In genomic region chr10:80385811-80386734, GRCm38 (mm10) we compare ENCODE assay signal across 8 mouse cellular contexts. TPM values are rescaled to one million over a fixed set of nuclear protein-coding genes. Genes with fewer than 3 reads are reported as not detected.
A peak's percentile ranks its signal among the peaks of the same experiment; 100 is the strongest.
DNase-seq lines count a peak whose midpoint lies in the region; ATAC-seq and TF ChIP-seq lines count a peak whose summit lies in the region.

No protein-coding gene starts in this region.

- H3K9me3 ChIP-seq in kidney, embryonic 16.5 days (ENCODE audit: low read length), result no peaks in the 10 kb centered on the region
- no peaks in the 10 kb centered on the region for H3K9me3 ChIP-seq in heart, embryonic 14.5 days (ENCODE audit: control insufficient read depth, low read length)
- H3K9me3 ChIP-seq in liver, embryonic 11.5 days (ENCODE audit: control insufficient read depth, low read length), result no peaks in the 10 kb centered on the region
- no peaks in the 10 kb centered on the region for H3K9me3 ChIP-seq in neural tube, embryonic 14.5 days (ENCODE audit: control insufficient read depth, low read length)

- peaks cover 38% of the 10 kb centered on the region for H3K4me1 ChIP-seq in kidney, embryonic 16.5 days (ENCODE audit: insufficient read depth, low read length)
- peaks cover 4% of the 10 kb centered on the region; the same call in 1 of the 2 replicates for H3K4me1 ChIP-seq in bone marrow, adult 2 months (ENCODE audit: control insufficient read depth, insufficient read depth, low read length)
- peaks cover 23 to 30% of the 10 kb centered on the region in 2 experiments for H3K4me1 ChIP-seq in heart, embryonic 14.5 days (ENCODE audit: control insufficient read depth in 2 of 2, insufficient read depth in 2 of 2, low read length in 2 of 2)
- H3K4me1 ChIP-seq in liver, embryonic 11.5 days (replicated peaks; ENCODE audit: control insufficient read depth, insufficient read depth, low read length), result peaks cover 43% of the 10 kb centered on the region
- H3K4me1 ChIP-seq in neural tube, embryonic 14.5 days (ENCODE audit: control insufficient read depth, insufficient read depth, low read length), result peaks cover 31% of the 10 kb centered on the region

- peak overlapping the region; percentile 99 for H3K9ac ChIP-seq in kidney, embryonic 16.5 days (replicated peaks; ENCODE audit: low read length)
- peak overlapping the region; percentile 96 for H3K9ac ChIP-seq in heart, embryonic 14.5 days (ENCODE audit: low read length)
- H3K9ac ChIP-seq in liver, embryonic 11.5 days (ENCODE audit: low read depth, low read length), result peak overlapping the region; percentile 86
- H3K9ac ChIP-seq in neural tube, embryonic 14.5 days (replicated peaks; ENCODE audit: low read depth, low read length), result peak overlapping the region; percentile 100

- peak; percentile 66 for ATAC-seq in kidney, embryonic 16.5 days (ENCODE audit: low FRiP score, low TSS enrichment)
- peak; percentile 49 for ATAC-seq in heart, embryonic 14.5 days (ENCODE audit: insufficient number of reproducible peaks, insufficient read depth, low FRiP score, low read depth)
- no peak for ATAC-seq in liver, embryonic 11.5 days (replicated peaks; ENCODE audit: low FRiP score)
- peak; percentile 68 for ATAC-seq in neural tube, embryonic 14.5 days (ENCODE audit: low read depth)

- no peak for TF ChIP-seq CTCF in bone marrow, adult 2 months (IDR thresholded peaks at IDR 0.05; ENCODE audit: control insufficient read depth, insufficient read depth, low read length)

- H3K27ac ChIP-seq in kidney, embryonic 16.5 days (ENCODE audit: low read length), result peak overlapping the region; percentile 85
- no peak overlapping the region; the same call in 1 of the 2 replicates for H3K27ac ChIP-seq in bone marrow, adult 2 months (ENCODE audit: control insufficient read depth, insufficient read depth, low read depth, low read length, poor library complexity)
- peak overlapping the region; percentile 85 to 89 for H3K27ac ChIP-seq in heart, embryonic 14.5 days (replicated peaks in 1 of 2; ENCODE audit: control insufficient read depth in 1 of 2, insufficient read depth in 1 of 2, low read depth in 2 of 2, low read length in 2 of 2)
- H3K27ac ChIP-seq in liver, embryonic 11.5 days (ENCODE audit: low read depth, low read length), result peak overlapping the region; percentile 8
- H3K27ac ChIP-seq in neural tube, embryonic 14.5 days (ENCODE audit: low read depth, low read length), result peak overlapping the region; percentile 97

- WGBS in kidney, embryonic 16.5 days, result 1% methylated on average over 34 of the region's 34 CpGs
- WGBS in bone marrow, adult 2 months, result 32% methylated on average over 34 of the region's 34 CpGs
- WGBS in heart, embryonic 14.5 days, result 2% methylated on average over 34 of the region's 34 CpGs
- 8% methylated on average over 34 of the region's 34 CpGs for WGBS in liver, embryonic 11.5 days
- WGBS in neural tube, embryonic 14.5 days, result under 1% methylated on average over 34 of the region's 34 CpGs

- H3K36me3 ChIP-seq in kidney, embryonic 16.5 days (ENCODE audit: insufficient read depth, low read length), result peaks cover 38% of the 10 kb centered on the region
- peaks cover 47% of the 10 kb centered on the region for H3K36me3 ChIP-seq in heart, embryonic 14.5 days (ENCODE audit: control insufficient read depth, insufficient read depth, low read length)
- peaks cover 20% of the 10 kb centered on the region for H3K36me3 ChIP-seq in liver, embryonic 11.5 days (ENCODE audit: control insufficient read depth, insufficient read depth, low read length)
- H3K36me3 ChIP-seq in neural tube, embryonic 14.5 days (ENCODE audit: control insufficient read depth, insufficient read depth, low read length), result peaks cover 36% of the 10 kb centered on the region

- H3K4me3 ChIP-seq in kidney, embryonic 16.5 days (ENCODE audit: low read length), result peak overlapping the region; percentile 79
- H3K4me3 ChIP-seq in bone marrow, adult 2 months (replicated peaks; ENCODE audit: control insufficient read depth, low read depth, low read length), result peak overlapping the region; percentile 37
- H3K4me3 ChIP-seq in heart, embryonic 14.5 days (ENCODE audit: control insufficient read depth in 1 of 2, insufficient read depth in 1 of 2, low read depth in 1 of 2, low read length in 2 of 2), result peak overlapping the region; percentile 63 to 86
- H3K4me3 ChIP-seq in liver, embryonic 11.5 days (ENCODE audit: low read depth, low read length), result peak overlapping the region; percentile 88
- peak overlapping the region; percentile 93 for H3K4me3 ChIP-seq in neural tube, embryonic 14.5 days (ENCODE audit: low read depth, low read length)

- H3K4me2 ChIP-seq in kidney, embryonic 16.5 days (replicated peaks; ENCODE audit: low read depth, low read length), result peak overlapping the region; percentile 90
- H3K4me2 ChIP-seq in heart, embryonic 14.5 days (ENCODE audit: low read length), result peak overlapping the region; percentile 96
- H3K4me2 ChIP-seq in liver, embryonic 11.5 days, result peak overlapping the region; percentile 95
- H3K4me2 ChIP-seq in neural tube, embryonic 14.5 days (ENCODE audit: low read depth, low read length), result peak overlapping the region; percentile 99

- H3K27me3 ChIP-seq in kidney, embryonic 16.5 days (ENCODE audit: insufficient read depth, low read length), result no peaks in the 10 kb centered on the region
- no peaks in the 10 kb centered on the region for H3K27me3 ChIP-seq in heart, embryonic 14.5 days (ENCODE audit: control insufficient read depth, insufficient read depth, low read length)
- no peaks in the 10 kb centered on the region for H3K27me3 ChIP-seq in liver, embryonic 11.5 days (replicated peaks; ENCODE audit: control insufficient read depth, insufficient read depth, low read length)
- peaks cover 2% of the 10 kb centered on the region; the same call in 1 of the 2 replicates for H3K27me3 ChIP-seq in neural tube, embryonic 14.5 days (ENCODE audit: control insufficient read depth, insufficient read depth, low read length)

- TF ChIP-seq POLR2A in bone marrow, adult 2 months (IDR thresholded peaks at IDR 0.05; ENCODE audit: borderline replicate concordance, control insufficient read depth, low read depth, low read length), result no peak

- no peak for DNase-seq in kidney, postnatal 25 days
- no peak for DNase-seq in liver, embryonic 11.5 days (ENCODE audit: low spot score)
- no peak for DNase-seq in layer of hippocampus, adult 9-10 months (ENCODE audit: low spot score)
- DNase-seq in frontal cortex, postnatal 14 days (ENCODE audit: low spot score in 2 of 2), result no peak

RNA-seq across cellular contexts. Expression of gene Mex3d, which starts 1.4 kb away (rescaled TPM):
- polyA plus RNA-seq in kidney, embryonic 16.5 days (2015; fragmentation: Nextera tagmentation; extraction: Ambion mirVana), result 3.8 and 5.1 TPM in 2 replicates
- polyA plus RNA-seq in bone marrow, adult 2 months (2011; ENCODE audit: insufficient read depth, insufficient read length, low replicate concordance, missing spikeins), result 1.4 and 1.7 TPM in 2 replicates
- 3.9 and 6.3 TPM in 2 replicates for polyA plus RNA-seq in heart, embryonic 14.5 days (2014; fragmentation: Nextera tagmentation; extraction: Ambion mirVana)
- polyA plus RNA-seq in liver, embryonic 11.5 days (2014; fragmentation: Nextera tagmentation; extraction: Ambion mirVana), result 2.5 and 3.7 TPM in 2 replicates
- 11.5 and 12.2 TPM in 2 replicates for polyA plus RNA-seq in neural tube, embryonic 14.5 days (2014; fragmentation: Nextera tagmentation; extraction: Ambion mirVana)

RNA-seq across cellular contexts. Expression of gene Mbd3, which starts 13.3 kb away (rescaled TPM):
- 266 and 277 TPM in 2 replicates for polyA plus RNA-seq in kidney, embryonic 16.5 days (2015; fragmentation: Nextera tagmentation; extraction: Ambion mirVana)
- polyA plus RNA-seq in bone marrow, adult 2 months (2011; ENCODE audit: insufficient read depth, insufficient read length, low replicate concordance, missing spikeins), result 53.0 and 82.0 TPM in 2 replicates
- polyA plus RNA-seq in heart, embryonic 14.5 days (2014; fragmentation: Nextera tagmentation; extraction: Ambion mirVana), result 116 and 125 TPM in 2 replicates
- 174 and 175 TPM in 2 replicates for polyA plus RNA-seq in liver, embryonic 11.5 days (2014; fragmentation: Nextera tagmentation; extraction: Ambion mirVana)
- polyA plus RNA-seq in neural tube, embryonic 14.5 days (2014; fragmentation: Nextera tagmentation; extraction: Ambion mirVana), result 162 and 166 TPM in 2 replicates

RNA-seq across cellular contexts. Expression of gene Uqcr11, which starts 20.6 kb away (rescaled TPM):
- polyA plus RNA-seq in kidney, embryonic 16.5 days (2015; fragmentation: Nextera tagmentation; extraction: Ambion mirVana), result 840 and 906 TPM in 2 replicates
- polyA plus RNA-seq in bone marrow, adult 2 months (2011; ENCODE audit: insufficient read depth, insufficient read length, low replicate concordance, missing spikeins), result 190 and 222 TPM in 2 replicates
- polyA plus RNA-seq in heart, embryonic 14.5 days (2014; fragmentation: Nextera tagmentation; extraction: Ambion mirVana), result 2,007 and 2,169 TPM in 2 replicates
- 835 and 866 TPM in 2 replicates for polyA plus RNA-seq in liver, embryonic 11.5 days (2014; fragmentation: Nextera tagmentation; extraction: Ambion mirVana)
- 674 and 791 TPM in 2 replicates for polyA plus RNA-seq in neural tube, embryonic 14.5 days (2014; fragmentation: Nextera tagmentation; extraction: Ambion mirVana)

RNA-seq across cellular contexts. Expression of gene Plk5, which starts 29.8 kb away (rescaled TPM):
- polyA plus RNA-seq in kidney, embryonic 16.5 days (2015; fragmentation: Nextera tagmentation; extraction: Ambion mirVana), result 0.97 and 1.2 TPM in 2 replicates
- polyA plus RNA-seq in bone marrow, adult 2 months (2011; ENCODE audit: insufficient read depth, insufficient read length, low replicate concordance, missing spikeins), result 2.2 TPM in 1 of 2 replicates, not detected in the other
- not detected in 2 replicates for polyA plus RNA-seq in heart, embryonic 14.5 days (2014; fragmentation: Nextera tagmentation; extraction: Ambion mirVana)
- 0.25 TPM in 2 replicates for polyA plus RNA-seq in liver, embryonic 11.5 days (2014; fragmentation: Nextera tagmentation; extraction: Ambion mirVana)
- polyA plus RNA-seq in neural tube, embryonic 14.5 days (2014; fragmentation: Nextera tagmentation; extraction: Ambion mirVana), result 2.4 and 3.4 TPM in 2 replicates

RNA-seq across cellular contexts. Expression of gene Adamtsl5, which starts 37.9 kb away (rescaled TPM):
- 4.8 and 5.4 TPM in 2 replicates for polyA plus RNA-seq in kidney, embryonic 16.5 days (2015; fragmentation: Nextera tagmentation; extraction: Ambion mirVana)
- polyA plus RNA-seq in bone marrow, adult 2 months (2011; ENCODE audit: insufficient read depth, insufficient read length, low replicate concordance, missing spikeins), result 3.0 and 8.6 TPM in 2 replicates
- 6.8 and 7.8 TPM in 2 replicates for polyA plus RNA-seq in heart, embryonic 14.5 days (2014; fragmentation: Nextera tagmentation; extraction: Ambion mirVana)
- polyA plus RNA-seq in liver, embryonic 11.5 days (2014; fragmentation: Nextera tagmentation; extraction: Ambion mirVana), result 1.6 and 2.6 TPM in 2 replicates
- 0.09 and 2.5 TPM in 2 replicates for polyA plus RNA-seq in neural tube, embryonic 14.5 days (2014; fragmentation: Nextera tagmentation; extraction: Ambion mirVana)

Comparison
In these comparisons a context has a peak if more than half of its experiments do, and no peak if none do; other contexts are left out.
1. H3K4me3 ChIP-seq: peak in every context shown above with its lines; median percentile 93 in neural tube, embryonic 14.5 days; 88 in liver, embryonic 11.5 days; 79 in kidney, embryonic 16.5 days; 74 in heart, embryonic 14.5 days; 37 in bone marrow, adult 2 months.